Comparison of ENCODE assay signal across 12 mouse cellular contexts in genomic region chr1:182591491-182591890, GRCm38 (mm10). TPM values are rescaled to one million over a fixed set of nuclear protein-coding genes. Genes with fewer than 3 reads are reported as not detected.
"Had no signal": no experiment of that assay in that cellular context is flagged by ENCODE, and none has a peak within 500 bp of the region (broad histone marks: within the 10 kb centered on the region; RNA-seq: fewer than 3 reads in every experiment).

No protein-coding gene starts in this region.

- H3K27ac ChIP-seq: kidney, embryonic 15.5 days; left cerebral cortex, adult 2 months; limb, embryonic 10.5 days; liver, embryonic 15.5 days; neural tube, embryonic 12.5 days; stomach, postnatal 0 days had no signal

- H3K4me2 ChIP-seq: kidney, embryonic 15.5 days; liver, embryonic 11.5 days; liver, embryonic 15.5 days; neural tube, embryonic 12.5 days had no signal

- DNase-seq: kidney, adult 2 months; kidney, postnatal 14 days; lung, adult 2 months; lung, postnatal 36 days; thymus, postnatal 4 days had no signal

- H3K9me3 ChIP-seq: kidney, embryonic 15.5 days; limb, embryonic 10.5 days; liver, embryonic 15.5 days; neural tube, embryonic 12.5 days had no signal

- H3K9ac ChIP-seq: kidney, embryonic 15.5 days; liver, embryonic 15.5 days; neural tube, embryonic 12.5 days had no signal

- H3K27me3 ChIP-seq: kidney, embryonic 15.5 days; liver, embryonic 15.5 days; neural tube, embryonic 12.5 days had no signal

- H3K4me1 ChIP-seq: liver, embryonic 15.5 days; neural tube, embryonic 12.5 days had no signal

- H3K36me3 ChIP-seq: kidney, embryonic 15.5 days; limb, embryonic 10.5 days; liver, embryonic 15.5 days; neural tube, embryonic 12.5 days had no signal

- H3K4me3 ChIP-seq: kidney, embryonic 15.5 days; left cerebral cortex, adult 2 months; limb, embryonic 10.5 days; liver, embryonic 15.5 days; neural tube, embryonic 12.5 days had no signal

RNA-seq across cellular contexts. Expression of gene Capn8, which starts 26.7 kb away (rescaled TPM):
- polyA plus RNA-seq: kidney, embryonic 15.5 days; limb, embryonic 10.5 days; liver, embryonic 11.5 days; liver, embryonic 15.5 days had no signal
